In genomic region chr19:41993484-41993883, GRCm38 (mm10) we compare ENCODE assay signal across 9 mouse cellular contexts. TPM values are rescaled to one million over a fixed set of nuclear protein-coding genes. Genes with fewer than 3 reads are reported as not detected.
DNase-seq lines count a peak whose midpoint lies in the region; ATAC-seq and TF ChIP-seq lines count a peak whose summit lies in the region.
"Had no signal": no experiment of that assay in that cellular context is flagged by ENCODE, and none has a peak within 500 bp of the region (broad histone marks: within the 10 kb centered on the region; RNA-seq: fewer than 3 reads in every experiment).

No protein-coding gene starts in this region.

- peak overlapping the region; percentile 45 for H3K27ac ChIP-seq in heart, adult 2 months
- no peak overlapping the region for H3K27ac ChIP-seq in heart, embryonic 10.5 days
- H3K27ac ChIP-seq in kidney, embryonic 16.5 days (ENCODE audit: low read length), result peak overlapping the region; percentile 64
- H3K27ac ChIP-seq in lung, embryonic 15.5 days, result peak overlapping the region; percentile 24
- no peak overlapping the region for H3K27ac ChIP-seq in hindbrain, embryonic 11.5 days (ENCODE audit: low read depth, low read length)

- no peak for TF ChIP-seq POLR2A in heart, adult 2 months (IDR thresholded peaks at IDR 0.05; ENCODE audit: insufficient read depth, low read depth, low read length)

- intact Hi-C loops in heart, adult 2 months (cut with DNase I), result no loop called here

- no peaks in the 10 kb centered on the region for H3K9me3 ChIP-seq in heart, embryonic 10.5 days
- no peaks in the 10 kb centered on the region for H3K9me3 ChIP-seq in kidney, embryonic 16.5 days (ENCODE audit: low read length)
- no peaks in the 10 kb centered on the region for H3K9me3 ChIP-seq in lung, embryonic 15.5 days
- H3K9me3 ChIP-seq in hindbrain, embryonic 11.5 days (ENCODE audit: control insufficient read depth, low read length), result no peaks in the 10 kb centered on the region

- DNase-seq in heart, adult 2 months, result peak; percentile 82 to 83
- no peak for DNase-seq in heart, embryonic 10.5 days (ENCODE audit: low spot score)
- DNase-seq in frontal cortex, postnatal 36 days (ENCODE audit: low spot score in 2 of 2), result peak; percentile 76 to 85
- peak; percentile 84 for DNase-seq in testis, postnatal 14 days (ENCODE audit: low spot score)
- no peak for DNase-seq in hindbrain, embryonic 11.5 days (ENCODE audit: low spot score)
- no peak for DNase-seq in embryo, embryonic 10.5 days (ENCODE audit: low spot score)

- peaks cover 16% of the 10 kb centered on the region for H3K4me1 ChIP-seq in heart, adult 2 months (ENCODE audit: control insufficient read depth, insufficient read depth, low read length)
- peaks cover 49% of the 10 kb centered on the region for H3K4me1 ChIP-seq in heart, embryonic 10.5 days
- H3K4me1 ChIP-seq in kidney, embryonic 16.5 days (ENCODE audit: insufficient read depth, low read length), result peaks cover 75% of the 10 kb centered on the region
- H3K4me1 ChIP-seq in lung, embryonic 15.5 days, result peaks cover 18% of the 10 kb centered on the region
- no peaks in the 10 kb centered on the region for H3K4me1 ChIP-seq in hindbrain, embryonic 11.5 days (replicated peaks; ENCODE audit: control insufficient read depth, insufficient read depth, low read length)

- H3K4me3 ChIP-seq in heart, adult 2 months, result no peak overlapping the region
- H3K4me3 ChIP-seq in heart, embryonic 10.5 days, result no peak overlapping the region
- no peak overlapping the region for H3K4me3 ChIP-seq in kidney, embryonic 16.5 days (ENCODE audit: low read length)
- no peak overlapping the region for H3K4me3 ChIP-seq in lung, embryonic 15.5 days
- H3K4me3 ChIP-seq in hindbrain, embryonic 11.5 days (ENCODE audit: low read depth, low read length), result no peak overlapping the region

- TF ChIP-seq EP300 in heart, adult 2 months (IDR thresholded peaks at IDR 0.05; ENCODE audit: insufficient read depth, low read depth, low read length), result no peak

- H3K36me3 ChIP-seq in heart, adult 2 months (ENCODE audit: control insufficient read depth, insufficient read depth, low read length), result no peaks in the 10 kb centered on the region
- H3K36me3 ChIP-seq in heart, embryonic 10.5 days, result no peaks in the 10 kb centered on the region
- no peaks in the 10 kb centered on the region for H3K36me3 ChIP-seq in kidney, embryonic 16.5 days (ENCODE audit: insufficient read depth, low read length)
- no peaks in the 10 kb centered on the region for H3K36me3 ChIP-seq in lung, embryonic 15.5 days
- no peaks in the 10 kb centered on the region for H3K36me3 ChIP-seq in hindbrain, embryonic 11.5 days (ENCODE audit: control insufficient read depth, insufficient read depth, low read length)

- no peak overlapping the region for H3K9ac ChIP-seq in heart, adult 2 months (ENCODE audit: low read depth, low read length)
- H3K9ac ChIP-seq in kidney, embryonic 16.5 days (replicated peaks; ENCODE audit: low read length), result no peak overlapping the region
- H3K9ac ChIP-seq in lung, embryonic 15.5 days, result no peak overlapping the region
- H3K9ac ChIP-seq in hindbrain, embryonic 11.5 days (ENCODE audit: low read depth, low read length), result no peak overlapping the region

- peak; percentile 65 for ATAC-seq in kidney, embryonic 16.5 days (ENCODE audit: low FRiP score, low TSS enrichment)
- peak; percentile 39; the same call in 1 of the 2 replicates for ATAC-seq in lung, embryonic 15.5 days (ENCODE audit: borderline replicate concordance, extremely low read depth, low FRiP score, low TSS enrichment)
- ATAC-seq in hindbrain, embryonic 11.5 days (ENCODE audit: low FRiP score), result no peak

- 20% methylated on average over 6 of the region's 6 CpGs for WGBS in heart, adult 2 months
- WGBS in heart, embryonic 10.5 days, result 77% methylated on average over 6 of the region's 6 CpGs
- 22% methylated on average over 6 of the region's 6 CpGs for WGBS in kidney, embryonic 16.5 days
- 42% methylated on average over 6 of the region's 6 CpGs for WGBS in lung, embryonic 15.5 days
- 88% methylated on average over 6 of the region's 6 CpGs for WGBS in hindbrain, embryonic 11.5 days

- no peaks in the 10 kb centered on the region; the same call in 1 of the 2 replicates for H3K79me2 ChIP-seq in heart, adult 2 months (replicated peaks; ENCODE audit: control insufficient read depth, insufficient read depth, low read length)

- no peak overlapping the region for H3K4me2 ChIP-seq in kidney, embryonic 16.5 days (replicated peaks; ENCODE audit: low read depth, low read length)
- H3K4me2 ChIP-seq in lung, embryonic 15.5 days, result no peak overlapping the region
- H3K4me2 ChIP-seq in hindbrain, embryonic 11.5 days (replicated peaks; ENCODE audit: low read depth, low read length), result no peak overlapping the region

- H3K27me3 ChIP-seq in heart, adult 2 months (ENCODE audit: control insufficient read depth, insufficient read depth, low read length), result no peaks in the 10 kb centered on the region
- no peaks in the 10 kb centered on the region for H3K27me3 ChIP-seq in heart, embryonic 10.5 days (ENCODE audit: insufficient read depth, poor library complexity, severe bottlenecking)
- no peaks in the 10 kb centered on the region for H3K27me3 ChIP-seq in kidney, embryonic 16.5 days (ENCODE audit: insufficient read depth, low read length)
- no peaks in the 10 kb centered on the region for H3K27me3 ChIP-seq in lung, embryonic 15.5 days
- H3K27me3 ChIP-seq in hindbrain, embryonic 11.5 days (ENCODE audit: control insufficient read depth, insufficient read depth, low read length), result no peaks in the 10 kb centered on the region
- H3K27me3 ChIP-seq: CH12.LX had no signal

- no peak for TF ChIP-seq CTCF in heart, adult 2 months (IDR thresholded peaks at IDR 0.05)

RNA-seq across cellular contexts. Expression of gene Ubtd1, which starts 11.9 kb away (rescaled TPM):
- 10 to 100 TPM; 21.4 to 22.7 TPM for total RNA-seq in heart, adult 2 months (2021)
- 27.3 and 37.3 TPM in 2 replicates for polyA plus RNA-seq in heart, adult 2 months (2012; rRNA removed)
- polyA plus RNA-seq in heart, embryonic 10.5 days (2016; fragmentation: Nextera tagmentation; extraction: Ambion mirVana), result 12.4 and 14.0 TPM in 2 replicates
- polyA plus RNA-seq in kidney, embryonic 16.5 days (2015; fragmentation: Nextera tagmentation; extraction: Ambion mirVana), result 35.9 and 37.8 TPM in 2 replicates
- polyA plus RNA-seq in lung, embryonic 15.5 days (2015; fragmentation: Nextera tagmentation; extraction: Ambion mirVana), result 17.2 and 17.5 TPM in 2 replicates
- polyA plus RNA-seq in hindbrain, embryonic 11.5 days (2014; fragmentation: Nextera tagmentation; extraction: Ambion mirVana), result 6.5 and 7.7 TPM in 2 replicates

RNA-seq across cellular contexts. Expression of gene Mms19, which starts 12.5 kb away (rescaled TPM):
- total RNA-seq in heart, adult 2 months (2021), result 10 to 100 TPM; 14.2 to 17.9 TPM
- 35.4 and 48.4 TPM in 2 replicates for polyA plus RNA-seq in heart, adult 2 months (2012; rRNA removed)
- polyA plus RNA-seq in heart, embryonic 10.5 days (2016; fragmentation: Nextera tagmentation; extraction: Ambion mirVana), result 25.4 and 27.0 TPM in 2 replicates
- polyA plus RNA-seq in kidney, embryonic 16.5 days (2015; fragmentation: Nextera tagmentation; extraction: Ambion mirVana), result 41.1 and 45.6 TPM in 2 replicates
- 29.7 and 35.3 TPM in 2 replicates for polyA plus RNA-seq in lung, embryonic 15.5 days (2015; fragmentation: Nextera tagmentation; extraction: Ambion mirVana)
- polyA plus RNA-seq in hindbrain, embryonic 11.5 days (2014; fragmentation: Nextera tagmentation; extraction: Ambion mirVana), result 32.5 and 32.6 TPM in 2 replicates

RNA-seq across cellular contexts. Expression of gene Ankrd2, which starts 42.3 kb away (rescaled TPM):
- under 1 TPM; 0.20 to 0.42 TPM for total RNA-seq in heart, adult 2 months (2021)
- polyA plus RNA-seq in heart, adult 2 months (2012; rRNA removed), result not detected in 2 replicates
- polyA plus RNA-seq in heart, embryonic 10.5 days (2016; fragmentation: Nextera tagmentation; extraction: Ambion mirVana), result not detected in 2 replicates
- not detected in 2 replicates for polyA plus RNA-seq in kidney, embryonic 16.5 days (2015; fragmentation: Nextera tagmentation; extraction: Ambion mirVana)
- polyA plus RNA-seq in lung, embryonic 15.5 days (2015; fragmentation: Nextera tagmentation; extraction: Ambion mirVana), result 0.31 and 0.58 TPM in 2 replicates
- not detected in 2 replicates for polyA plus RNA-seq in hindbrain, embryonic 11.5 days (2014; fragmentation: Nextera tagmentation; extraction: Ambion mirVana)
- total RNA-seq: CH12.LX had no signal

RNA-seq across cellular contexts. Expression of gene Hoga1, which starts 51.9 kb away (rescaled TPM):
- total RNA-seq in heart, adult 2 months (2021), result 1 to 10 TPM; 1.6 to 2.3 TPM
- polyA plus RNA-seq in heart, adult 2 months (2012; rRNA removed), result 0.85 and 1.4 TPM in 2 replicates
- 0.85 and 1.6 TPM in 2 replicates for polyA plus RNA-seq in heart, embryonic 10.5 days (2016; fragmentation: Nextera tagmentation; extraction: Ambion mirVana)
- polyA plus RNA-seq in kidney, embryonic 16.5 days (2015; fragmentation: Nextera tagmentation; extraction: Ambion mirVana), result 30.4 and 35.0 TPM in 2 replicates
- 1.0 and 1.5 TPM in 2 replicates for polyA plus RNA-seq in lung, embryonic 15.5 days (2015; fragmentation: Nextera tagmentation; extraction: Ambion mirVana)
- 0.67 and 1.1 TPM in 2 replicates for polyA plus RNA-seq in hindbrain, embryonic 11.5 days (2014; fragmentation: Nextera tagmentation; extraction: Ambion mirVana)
- total RNA-seq: CH12.LX had no signal

RNA-seq across cellular contexts. Expression of gene 4933411K16Rik, which starts 58.6 kb away (rescaled TPM):
- under 1 TPM in 1 of 2 experiments, not detected in 1; 0.23 TPM for total RNA-seq in heart, adult 2 months (2021)
- 0.41 and 0.73 TPM in 2 replicates for polyA plus RNA-seq in heart, adult 2 months (2012; rRNA removed)
- polyA plus RNA-seq in heart, embryonic 10.5 days (2016; fragmentation: Nextera tagmentation; extraction: Ambion mirVana), result 0.15 TPM in 1 of 2 replicates, not detected in the other
- polyA plus RNA-seq in kidney, embryonic 16.5 days (2015; fragmentation: Nextera tagmentation; extraction: Ambion mirVana), result 0.60 and 0.71 TPM in 2 replicates
- polyA plus RNA-seq in lung, embryonic 15.5 days (2015; fragmentation: Nextera tagmentation; extraction: Ambion mirVana), result not detected in 2 replicates
- 0.11 TPM in 1 of 2 replicates, not detected in the other for polyA plus RNA-seq in hindbrain, embryonic 11.5 days (2014; fragmentation: Nextera tagmentation; extraction: Ambion mirVana)
- total RNA-seq: CH12.LX had no signal

Comparison
In these comparisons a context has a peak if more than half of its experiments do, and no peak if none do; other contexts are left out.
1. DNase-seq: peak in heart, adult 2 months (2 of 2), frontal cortex, postnatal 36 days (2 of 2) and testis, postnatal 14 days (single experiment); none in heart, embryonic 10.5 days (single experiment), hindbrain, embryonic 11.5 days (single experiment) and embryo, embryonic 10.5 days (single experiment).
2. H3K27ac ChIP-seq: peak in heart, adult 2 months (single experiment), kidney, embryonic 16.5 days (single experiment) and lung, embryonic 15.5 days (single experiment); none in heart, embryonic 10.5 days (single experiment) and hindbrain, embryonic 11.5 days (single experiment).